Mouse (Mus musculus): ENCODE data around the gene Nnmt.

The Nnmt gene

DNA sequence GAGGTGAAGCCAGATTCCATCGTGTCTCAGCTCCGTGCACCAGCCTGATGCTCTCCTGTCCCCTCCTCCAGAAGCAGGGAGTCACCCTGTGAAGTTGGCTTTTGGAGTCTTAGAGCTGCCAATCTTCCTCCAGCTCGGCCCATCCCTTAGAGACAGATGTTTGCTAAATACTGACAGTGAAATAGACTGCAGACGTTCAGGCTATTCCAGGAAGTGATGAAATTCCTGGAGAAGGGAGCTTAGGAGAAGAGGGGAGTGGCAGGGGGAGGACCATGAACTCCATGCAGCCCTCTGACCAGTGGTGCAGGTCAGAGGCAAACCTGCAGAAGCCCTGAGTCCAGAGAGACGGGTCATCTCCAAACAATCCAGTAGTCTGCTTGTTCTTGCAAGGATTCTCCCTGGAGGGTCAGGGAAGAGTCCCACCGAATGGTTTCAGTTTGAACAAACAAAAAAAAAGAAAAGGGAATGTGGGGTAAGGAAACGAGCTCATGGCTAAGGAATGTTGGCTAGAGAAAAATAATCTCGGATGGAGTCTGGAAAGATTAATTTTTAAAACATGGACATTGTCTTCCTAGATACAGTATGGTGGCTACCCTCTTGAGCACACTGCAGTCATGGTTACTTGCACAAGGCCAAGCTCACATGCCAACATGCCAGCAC lies at the start of gene Nnmt:
TSS of gene Nnmt (minus strand) at position 215 of the 660 bp plus-strand sequence.
- peak; percentile 11 to 36 for DNase-seq (ENCODE audit: low spot score in 2 of 2)

DNA sequence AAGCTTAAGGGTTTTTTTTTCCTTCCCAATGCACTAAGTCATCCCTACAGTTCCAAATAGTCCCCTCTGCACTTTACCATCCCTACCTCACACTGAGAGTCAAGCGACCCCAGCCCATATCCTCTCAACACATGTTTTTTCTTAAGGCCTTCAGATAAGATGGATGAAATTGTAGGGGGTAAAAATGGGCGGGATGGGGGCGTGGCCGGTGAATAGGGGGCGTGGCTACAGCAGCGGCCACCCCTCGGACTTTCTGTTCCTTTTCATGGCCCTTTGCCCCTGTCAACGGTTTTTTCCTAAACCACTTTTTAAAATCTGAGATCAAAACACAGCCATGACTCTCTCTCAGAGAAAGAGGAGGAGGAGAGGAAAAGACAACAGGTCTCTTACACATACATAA lies 49.8 kb upstream of the Nnmt start:
- no peak for DNase-seq (ENCODE audit: low spot score in 2 of 2)

DNA sequence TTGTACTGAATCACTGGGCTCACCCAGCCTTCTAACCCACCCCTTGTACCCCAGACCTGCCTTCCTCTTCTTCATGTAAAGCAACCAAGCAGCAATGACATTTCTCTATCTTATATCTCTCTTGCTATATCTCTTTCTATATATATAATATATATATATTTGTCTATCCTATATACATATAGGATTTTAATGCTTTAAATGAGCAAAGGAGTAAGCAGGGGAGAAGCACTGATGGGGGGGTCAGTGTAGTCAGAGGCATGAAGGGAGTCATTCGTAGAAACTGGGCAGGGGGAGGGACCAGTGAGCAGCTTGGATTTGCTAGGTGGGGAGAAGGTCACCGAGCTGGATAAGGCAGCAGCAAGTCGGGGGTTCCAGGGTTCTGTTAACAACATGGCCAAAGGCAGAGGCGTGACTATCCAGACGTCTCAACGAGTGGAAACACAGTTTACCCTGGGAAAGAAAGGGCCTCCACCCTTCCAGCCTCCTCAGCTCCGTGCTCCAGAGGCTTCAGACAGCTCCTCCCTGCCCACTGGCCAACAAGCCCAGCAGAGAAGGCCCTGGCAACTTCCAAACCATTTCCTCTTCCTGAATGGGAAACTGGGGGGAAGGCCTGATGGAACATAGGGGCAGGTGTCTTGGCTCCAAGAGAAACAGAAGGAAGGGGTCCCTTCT lies 48.6 kb upstream of the Nnmt start:
- no peak for DNase-seq (ENCODE audit: low spot score in 2 of 2)

DNA sequence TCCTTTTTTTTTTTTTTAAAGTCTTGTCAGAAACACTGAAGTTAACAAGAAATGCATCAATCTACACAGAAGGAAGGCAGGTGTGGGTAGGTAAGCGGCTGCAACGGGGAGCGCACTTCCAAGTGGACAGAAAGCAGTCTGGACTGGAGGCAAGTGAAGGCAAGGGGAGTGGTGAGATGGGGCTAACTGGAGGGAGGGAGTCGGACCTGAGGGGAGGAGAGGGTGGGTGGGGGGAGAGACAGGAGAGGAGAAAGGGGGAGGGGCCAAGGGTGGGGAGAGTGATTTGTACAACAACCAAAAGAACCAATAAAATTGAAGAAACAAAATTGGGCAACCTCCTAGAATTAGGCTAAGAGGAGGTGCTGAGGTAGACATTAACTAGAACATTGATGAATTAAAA lies 47.1 kb upstream of the Nnmt start:
- DNase-seq (ENCODE audit: low spot score in 2 of 2): no peak

DNA sequence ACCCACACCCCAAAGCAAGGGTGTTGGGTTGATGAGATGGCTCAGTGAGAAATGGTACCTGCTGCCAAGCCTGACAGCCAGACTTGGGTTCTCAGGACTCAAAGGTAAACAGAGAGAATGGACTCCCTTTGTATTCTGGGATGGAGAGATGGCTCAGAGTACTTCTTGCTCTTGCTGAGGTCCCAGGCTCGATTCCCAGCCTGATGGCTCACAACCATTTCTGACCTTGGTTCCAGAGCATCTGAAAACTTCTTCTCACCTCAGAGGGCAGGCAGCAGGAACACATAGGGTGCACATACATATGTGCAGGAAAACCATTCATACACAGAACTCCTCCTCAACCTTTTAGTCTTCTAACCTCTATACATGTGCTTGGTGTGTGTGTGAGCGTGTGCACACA lies 45.9 kb upstream of the Nnmt start:
- DNase-seq (ENCODE audit: low spot score in 2 of 2): no peak

DNA sequence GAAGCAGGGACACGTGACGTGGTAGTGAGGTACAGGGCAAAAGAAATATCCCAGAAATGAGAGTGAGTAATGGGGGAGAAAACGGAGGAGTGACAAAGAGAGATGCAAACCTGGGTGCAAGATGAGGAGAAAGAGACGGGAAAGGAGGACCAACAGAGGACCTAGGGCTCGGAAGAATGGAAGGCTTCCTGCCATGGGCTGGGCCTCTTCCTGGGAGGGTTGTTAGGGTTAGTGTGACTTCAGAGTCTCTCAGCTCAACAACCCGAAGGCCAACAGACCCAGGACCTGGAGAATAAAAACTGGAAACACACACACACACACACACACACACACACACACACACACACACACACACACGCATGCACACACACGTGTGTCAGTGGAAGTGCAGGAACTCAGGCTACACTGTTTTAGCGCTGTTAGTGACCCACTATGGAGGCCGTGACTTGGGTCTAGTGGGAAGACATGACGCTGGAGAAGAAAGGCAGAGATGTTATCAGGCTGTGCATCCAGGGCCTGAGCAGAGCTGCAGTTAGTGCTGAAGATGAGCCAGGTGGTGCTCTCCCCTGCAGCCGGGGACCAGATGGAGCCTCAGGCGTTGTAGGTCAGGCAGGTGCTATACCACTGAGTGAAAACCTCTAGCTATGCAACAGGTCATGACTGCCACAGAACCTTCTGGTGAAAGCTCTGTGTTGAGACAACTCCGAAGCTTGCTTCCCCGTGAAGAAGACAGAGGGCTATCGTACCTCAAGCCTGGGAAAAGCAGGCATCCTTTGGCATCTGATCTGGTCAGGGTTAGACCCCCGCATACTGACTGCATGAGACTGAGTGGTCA lies 45.1 kb upstream of the Nnmt start:
- DNase-seq (ENCODE audit: low spot score in 2 of 2): no peak

DNA sequence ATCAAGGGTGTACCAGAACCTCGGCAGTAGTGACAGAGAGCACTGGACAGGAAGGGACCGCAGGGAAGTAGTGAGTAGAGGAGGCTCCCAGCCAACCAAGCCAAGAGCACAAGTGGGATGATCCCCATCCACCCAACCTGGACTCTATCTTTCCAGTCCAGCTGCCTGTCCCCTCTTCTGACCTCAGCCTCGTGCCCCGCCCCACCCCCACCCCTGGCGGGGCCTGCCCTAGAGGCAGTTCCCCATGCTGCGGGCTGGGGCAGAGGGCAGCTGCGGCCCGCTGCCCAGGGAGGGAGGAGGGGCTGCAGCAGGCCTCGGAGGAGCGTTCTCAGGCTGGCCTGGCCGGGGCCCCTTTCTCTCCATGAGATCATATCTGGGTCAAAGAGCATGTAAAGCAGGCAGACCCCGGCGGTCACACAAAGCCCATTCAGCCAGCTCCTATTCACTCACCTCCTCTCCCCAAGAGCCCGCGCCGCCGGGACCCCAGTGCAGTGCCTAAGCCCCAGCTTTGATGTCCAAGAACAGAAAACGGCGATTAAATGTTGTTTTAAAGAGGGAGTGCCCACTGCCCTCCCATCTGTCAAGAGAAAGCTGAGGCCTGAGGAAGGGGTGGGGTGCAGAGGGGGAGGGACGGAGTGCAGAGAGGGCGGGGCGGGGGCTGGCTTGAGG lies 44.3 kb upstream of the Nnmt start:
- DNase-seq (ENCODE audit: low spot score in 2 of 2): peak in 1 of 2 experiments; percentile 79

DNA sequence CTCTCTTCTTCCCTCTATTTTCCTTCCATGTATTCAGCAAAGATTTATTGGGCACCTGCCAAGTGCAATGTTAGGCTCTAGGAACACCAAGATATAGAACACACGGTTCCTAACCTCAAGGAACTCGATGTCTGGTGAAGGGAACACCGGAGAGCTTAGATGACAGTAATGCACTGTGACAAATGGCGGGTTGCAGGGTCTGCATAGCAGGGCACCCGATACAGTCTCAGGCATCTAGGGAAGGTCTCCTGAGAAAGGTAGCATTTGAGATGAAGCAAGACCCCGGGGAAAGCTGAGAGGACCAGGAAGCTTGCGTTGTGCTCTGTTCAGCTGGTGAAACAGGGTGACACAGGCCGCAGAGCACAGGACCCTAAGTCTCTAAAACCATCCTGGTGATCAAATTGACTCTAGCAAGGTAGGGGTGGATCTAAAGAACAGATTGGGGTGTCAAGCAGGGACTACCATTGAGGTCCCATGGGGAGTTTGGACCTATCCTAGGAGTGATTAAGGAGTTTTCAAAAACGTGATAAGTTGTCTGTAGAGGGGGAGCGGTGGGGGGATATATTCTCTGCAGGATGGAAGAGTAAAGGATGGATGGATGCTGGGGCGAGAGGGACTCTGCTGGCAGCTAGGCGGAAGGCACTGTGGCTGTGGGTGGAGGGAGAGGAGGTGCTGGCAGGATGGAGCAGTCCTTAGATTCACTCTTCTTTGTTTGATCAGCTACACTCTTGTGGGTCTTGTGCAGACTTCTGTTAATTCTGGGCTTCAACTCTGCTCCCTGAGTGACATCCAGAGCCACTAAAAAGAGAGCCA lies 43.5 kb upstream of the Nnmt start:
- DNase-seq (ENCODE audit: low spot score in 2 of 2): no peak

DNA sequence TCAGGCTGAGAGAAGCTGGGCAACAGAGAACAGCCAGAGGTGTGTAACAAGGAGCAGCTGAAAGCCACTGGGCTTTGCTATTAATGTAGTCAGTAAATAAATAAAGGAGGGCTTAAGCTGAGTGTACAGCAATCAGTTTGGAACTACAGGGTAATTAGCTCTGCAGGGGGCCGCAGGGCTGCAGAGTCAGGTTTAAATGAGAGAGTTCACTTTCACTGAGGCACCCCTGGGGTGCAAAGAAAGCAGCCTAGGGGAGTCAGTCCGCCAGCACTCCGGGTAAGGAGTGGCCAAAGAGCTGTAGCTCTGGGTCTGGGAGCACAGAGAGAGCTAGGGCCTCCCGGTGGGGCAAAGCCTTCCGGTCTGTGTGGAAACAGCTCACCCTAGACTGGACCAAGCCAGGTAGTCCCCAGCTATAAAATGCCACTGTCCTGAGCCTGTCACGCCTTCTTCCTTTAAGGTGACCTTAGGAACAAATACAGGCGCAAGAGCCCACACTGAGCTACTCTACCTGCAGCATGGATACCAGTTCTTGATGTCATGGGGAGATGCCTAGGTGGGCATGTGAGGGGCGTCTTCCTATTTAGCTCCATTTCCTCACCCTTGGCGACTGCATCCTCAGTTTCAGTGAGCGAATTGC lies 42.8 kb upstream of the Nnmt start:
- DNase-seq (ENCODE audit: low spot score in 2 of 2): no peak

DNA sequence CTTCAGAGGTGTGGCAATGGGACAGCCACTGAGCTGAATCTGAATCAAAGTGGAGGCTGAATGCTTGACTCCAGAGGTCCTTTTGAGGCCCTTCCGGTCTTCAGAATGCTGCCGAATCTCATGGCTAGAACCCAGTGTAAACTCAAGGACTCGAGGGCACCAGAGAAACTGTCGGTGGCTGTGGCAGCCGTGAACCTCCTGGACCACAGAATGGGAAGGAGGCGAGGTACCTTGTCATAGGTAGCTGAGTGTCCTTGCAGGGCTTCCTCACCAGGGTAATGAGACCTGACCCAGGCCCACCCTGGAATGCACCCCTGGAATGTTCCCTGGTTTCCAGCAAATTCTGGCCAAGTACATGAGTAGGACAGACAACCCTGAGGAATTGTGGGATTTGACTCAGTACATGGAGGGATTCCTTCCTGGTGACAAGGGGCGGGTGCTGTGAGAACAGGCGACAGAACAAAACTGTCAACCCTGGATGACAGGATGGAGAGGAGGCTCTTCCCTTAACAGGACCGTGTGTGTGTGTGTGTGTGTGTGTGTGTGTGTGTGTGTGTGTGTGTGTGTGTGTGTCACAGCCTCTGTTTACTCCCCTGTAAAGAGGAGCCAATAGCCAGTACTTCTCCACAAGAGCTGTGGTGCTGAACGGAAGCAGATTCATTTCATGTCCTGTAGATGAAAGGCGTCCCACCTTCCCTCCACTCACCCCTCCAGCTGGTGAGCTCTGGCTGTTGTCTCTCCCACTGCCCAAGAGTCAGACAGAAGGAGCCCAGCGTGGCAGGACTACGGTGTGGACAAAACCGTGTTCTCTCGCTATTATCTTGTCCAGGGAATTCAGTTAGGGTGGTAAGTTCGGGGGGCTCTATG lies 42.1 kb upstream of the Nnmt start:
- no peak for DNase-seq (ENCODE audit: low spot score in 2 of 2)

DNA sequence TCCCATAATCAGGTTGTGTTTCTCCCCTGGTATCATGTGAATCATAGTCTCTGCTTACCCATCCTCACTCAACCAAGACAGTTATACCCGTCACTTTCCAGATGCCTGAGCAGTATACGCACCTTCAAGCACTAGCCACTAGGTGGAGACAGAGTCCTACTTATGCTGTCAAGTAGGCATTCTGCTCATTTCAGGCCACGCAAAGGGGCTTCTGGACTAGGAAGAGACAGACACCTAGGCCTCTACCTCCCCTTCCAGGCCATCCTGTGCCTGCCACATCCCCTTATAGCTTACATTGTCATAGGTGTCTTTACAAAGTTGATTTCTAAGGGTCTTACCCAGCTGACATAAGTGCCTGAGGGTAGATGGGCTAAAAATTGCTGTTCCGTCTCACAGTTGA lies 41.3 kb upstream of the Nnmt start:
- peak; percentile 59 to 69 for DNase-seq (ENCODE audit: low spot score in 2 of 2)

DNA sequence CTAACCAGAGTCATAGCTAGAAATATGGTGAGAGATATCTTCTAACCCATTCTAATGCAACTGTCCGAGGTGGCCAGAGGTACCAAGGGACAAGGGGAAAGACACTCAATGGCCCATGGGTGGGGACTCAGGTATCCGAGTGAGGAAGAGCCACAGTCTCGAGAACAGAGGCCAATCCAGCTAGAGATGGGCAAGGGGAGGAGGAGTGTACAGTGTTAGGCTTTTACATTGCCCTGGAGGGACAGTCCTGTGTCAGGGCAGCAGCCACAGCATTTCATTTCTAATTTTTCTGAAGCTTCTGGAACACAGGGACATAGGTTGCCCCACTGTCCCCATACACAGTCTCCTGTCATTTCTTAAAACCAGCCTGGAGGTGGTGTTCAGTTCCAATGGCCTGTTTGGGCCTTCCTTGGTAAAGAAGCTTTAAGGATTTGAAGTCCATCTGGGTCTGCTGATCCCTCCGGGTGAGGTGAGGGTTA lies 40.7 kb upstream of the Nnmt start:
- DNase-seq (ENCODE audit: low spot score in 2 of 2): no peak

DNA sequence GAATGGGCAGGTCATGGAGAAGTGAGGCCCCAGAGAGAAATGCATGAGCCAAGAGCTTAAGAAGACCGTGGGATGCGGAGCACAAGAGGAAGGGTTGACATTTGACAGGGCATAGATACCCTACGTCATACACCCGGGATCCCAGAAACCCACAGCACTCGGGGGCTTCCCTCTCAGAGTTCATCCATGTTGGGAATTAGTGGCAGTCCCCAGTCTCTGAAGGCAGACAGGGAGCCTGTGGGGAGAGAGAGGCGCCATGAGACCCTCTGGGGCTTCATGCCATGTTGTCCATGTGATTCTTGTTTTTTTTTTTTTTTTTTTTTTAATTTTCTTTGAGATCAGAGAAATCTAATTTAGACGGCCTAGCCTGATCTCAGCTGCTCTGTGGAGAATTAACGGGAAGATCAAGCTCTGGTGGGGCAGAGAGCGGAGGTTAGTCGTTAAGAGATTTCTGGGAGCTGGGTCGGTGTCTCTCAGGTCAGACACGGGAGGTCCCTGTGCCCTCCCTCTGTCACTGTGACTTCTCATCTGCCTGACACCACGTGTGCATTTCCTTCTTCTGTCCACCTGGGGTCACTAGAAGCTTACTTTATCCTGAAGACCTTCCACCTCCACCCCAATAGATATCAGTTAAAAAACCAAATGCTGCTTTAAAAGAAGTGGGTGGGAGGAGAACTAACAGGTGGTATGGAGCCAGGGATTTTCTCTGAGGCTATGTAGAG lies 40.1 kb upstream of the Nnmt start:
- DNase-seq (ENCODE audit: low spot score in 2 of 2): no peak

DNA sequence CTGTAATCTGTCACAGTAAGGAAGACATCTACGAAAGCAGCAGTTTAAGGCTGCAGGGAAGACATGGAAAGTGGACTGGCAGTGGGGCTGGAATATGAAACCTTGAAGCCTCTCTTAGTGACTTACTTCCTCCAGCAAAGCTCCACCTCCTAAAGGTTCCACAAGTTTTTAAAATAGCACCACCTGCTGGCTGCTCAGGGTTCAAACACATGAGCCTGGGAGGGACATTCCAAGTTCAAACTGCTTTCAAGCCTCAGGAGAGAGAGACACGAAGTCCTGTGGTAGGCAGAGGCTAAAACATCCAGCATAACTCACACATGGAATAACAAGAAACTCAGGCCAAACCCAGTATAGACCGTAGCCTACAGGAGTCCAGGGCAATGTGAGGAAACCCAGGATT lies 39.4 kb upstream of the Nnmt start:
- no peak for DNase-seq (ENCODE audit: low spot score in 2 of 2)

DNA sequence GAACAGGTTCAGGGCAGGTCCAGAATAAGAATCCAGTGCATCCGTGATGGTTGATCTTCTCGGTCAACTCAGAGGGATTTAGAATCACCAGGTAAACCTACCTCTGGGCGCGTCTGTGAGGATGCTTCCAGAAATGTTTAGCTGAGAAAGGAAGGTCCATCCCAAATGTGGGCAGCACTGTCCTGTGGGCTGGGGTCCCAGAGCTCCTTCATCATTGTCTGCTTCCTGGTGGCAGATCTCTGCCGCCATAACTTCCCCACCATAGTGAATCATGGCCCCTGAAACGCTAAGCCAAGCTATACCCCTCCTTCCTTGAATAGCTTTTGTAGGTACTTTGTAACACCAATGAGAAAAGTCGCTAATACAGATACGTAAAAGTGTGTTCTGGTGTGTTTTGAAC lies 36.7 kb upstream of the Nnmt start:
- DNase-seq (ENCODE audit: low spot score in 2 of 2): no peak

DNA sequence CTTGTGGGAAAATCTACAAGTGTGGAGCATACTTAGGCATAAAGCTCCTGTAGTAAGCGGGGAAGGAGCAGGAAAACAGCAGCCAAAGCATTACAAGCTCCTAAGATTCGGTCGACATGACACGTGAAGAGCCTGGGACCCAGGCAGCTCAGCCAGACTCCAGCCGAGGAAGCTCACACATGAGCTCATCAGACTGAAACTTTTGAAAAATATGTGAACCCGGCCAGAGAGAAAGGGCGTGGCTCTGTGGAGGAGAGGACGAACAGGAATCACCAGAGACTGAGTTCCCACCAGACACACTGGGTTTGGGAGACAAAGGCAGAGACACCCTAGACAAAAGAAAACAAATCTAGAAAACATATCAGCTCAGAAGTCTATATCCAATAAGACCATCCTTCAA lies 35.9 kb upstream of the Nnmt start:
- DNase-seq (ENCODE audit: low spot score in 2 of 2): no peak

DNA sequence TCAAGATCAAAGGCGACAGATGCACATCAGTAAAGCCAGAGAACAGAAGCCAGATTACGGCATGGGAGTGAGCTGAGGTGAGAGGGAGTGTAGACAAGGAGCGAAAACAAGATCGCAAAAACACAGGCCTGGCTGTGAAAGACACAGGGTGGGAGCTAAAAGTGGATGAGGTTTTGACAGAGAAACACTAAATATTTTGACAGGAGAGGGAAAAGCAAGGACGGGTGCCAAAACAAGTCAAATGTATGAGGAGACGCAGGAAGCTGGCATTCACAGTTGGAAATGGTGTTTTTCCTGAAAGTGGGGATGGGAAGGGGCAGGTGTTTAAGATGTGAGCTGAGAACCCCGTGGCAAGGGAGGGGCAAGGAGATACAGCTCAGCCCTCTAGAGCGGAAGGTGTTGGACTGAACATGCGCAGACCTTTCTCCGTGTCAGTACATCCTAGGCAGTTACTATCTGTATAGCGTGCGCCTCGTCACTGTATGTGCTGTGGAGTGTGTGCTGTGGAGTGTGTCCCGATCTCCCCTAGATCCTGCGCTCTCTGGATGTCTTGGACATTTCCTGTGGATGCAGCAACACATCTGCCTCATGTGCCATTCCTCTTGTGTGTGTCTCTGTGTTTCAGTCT lies 33.3 kb upstream of the Nnmt start:
- DNase-seq (ENCODE audit: low spot score in 2 of 2): no peak

DNA sequence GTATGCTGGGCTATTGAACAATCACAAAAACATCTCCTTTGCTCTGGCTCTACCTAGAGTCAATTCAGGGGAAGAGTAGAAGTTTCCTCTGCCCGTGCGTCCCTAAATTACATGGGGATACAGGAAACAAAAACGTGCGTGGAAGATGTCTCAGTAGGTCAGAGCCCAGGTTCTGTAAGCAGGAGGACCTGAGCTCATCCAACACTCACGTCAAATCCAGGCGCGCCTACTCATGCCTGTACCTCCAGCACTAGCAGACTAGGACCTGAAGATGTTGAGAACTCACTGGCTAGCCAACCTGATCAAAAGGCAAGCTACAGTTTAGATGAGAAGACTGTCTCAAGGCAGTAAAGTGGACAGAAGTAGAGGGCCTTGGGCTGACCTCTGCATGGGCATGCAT lies 32.2 kb upstream of the Nnmt start:
- DNase-seq (ENCODE audit: low spot score in 2 of 2): no peak
